Mouse (Mus musculus) mouse embryonic stem cell (cell line): ENCODE measurements around the gene Baz2b.

Source experiments
- in situ Hi-C, 2 experiments: fragments of 300-500 bp; cut with MboI; formaldehyde crosslinking; loops; 1 replicate in 1 of 2; 3 replicates in 1 of 2; pipeline ENCODE4 v1.14.3; 2019 to 2020; ENCODE audit warnings: low sequenced_read_pairs in 2 of 2, low pct_unique_long_range_greater_than_20kb in 1 of 2, mixed read lengths in 1 of 2; ENCODE audit not compliant: unreplicated experiment in 1 of 2

The Baz2b gene

DNA sequence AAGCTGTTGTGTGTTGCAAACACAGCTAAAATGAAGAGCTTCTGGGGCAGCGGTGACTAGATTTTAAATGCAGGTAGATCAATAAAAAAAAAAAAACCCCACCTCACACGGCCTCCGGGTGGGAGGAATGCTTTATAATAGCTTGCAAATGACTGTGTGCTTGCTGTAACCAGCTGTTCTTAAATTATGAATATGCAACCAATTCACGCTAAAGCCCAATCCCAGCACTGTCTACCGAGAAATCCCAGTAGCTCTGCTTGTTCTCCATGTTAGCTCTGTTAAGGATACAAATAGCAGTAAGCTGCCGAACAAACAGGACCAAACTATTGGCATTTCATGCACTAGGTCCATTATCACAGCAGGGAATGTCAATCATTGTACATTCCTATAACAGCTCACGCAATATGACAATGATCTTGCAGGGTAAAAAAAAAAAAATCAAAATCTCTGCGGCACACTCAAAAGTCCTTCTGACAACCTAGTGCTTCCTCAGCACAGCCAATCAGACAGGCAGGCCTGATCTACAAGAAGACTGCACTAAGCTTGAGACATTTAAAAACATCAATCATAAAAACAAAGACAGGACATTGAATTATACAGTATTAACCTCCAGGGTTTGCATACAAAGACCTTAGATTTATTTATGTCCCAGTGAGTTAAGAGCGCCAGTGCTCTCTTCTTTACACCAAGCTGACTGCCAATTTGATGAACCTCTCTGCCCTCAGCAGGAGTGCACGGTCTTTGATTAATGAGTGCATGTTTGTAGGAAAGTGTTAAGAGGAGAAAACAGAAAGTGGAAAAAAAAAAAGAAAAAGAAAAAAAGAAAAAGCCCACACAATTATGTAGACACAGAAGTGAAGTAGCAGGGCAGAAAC lies 90.7 kb downstream of the Baz2b start:
- in situ Hi-C loops = no loop called here

DNA sequence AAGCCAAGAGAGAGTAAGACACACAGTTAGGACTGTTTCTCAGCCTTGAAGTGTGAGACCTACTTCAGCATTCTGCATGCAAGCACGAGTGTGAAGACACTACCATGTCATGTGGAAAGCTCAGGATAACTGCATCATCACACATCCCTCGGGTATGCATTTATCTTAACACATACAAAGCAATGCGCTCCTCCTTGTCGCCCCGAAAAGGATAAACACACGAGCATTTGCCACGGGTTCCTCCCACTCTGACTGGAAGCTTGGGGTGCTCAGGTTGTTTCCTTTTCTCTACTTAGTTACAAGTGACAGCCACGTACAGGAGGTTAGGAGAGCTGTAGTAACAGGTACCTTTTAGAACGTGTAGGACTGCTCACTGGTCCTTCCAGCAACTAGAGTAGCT lies 91.8 kb downstream of the Baz2b start:
- in situ Hi-C loops = no loop called here

DNA sequence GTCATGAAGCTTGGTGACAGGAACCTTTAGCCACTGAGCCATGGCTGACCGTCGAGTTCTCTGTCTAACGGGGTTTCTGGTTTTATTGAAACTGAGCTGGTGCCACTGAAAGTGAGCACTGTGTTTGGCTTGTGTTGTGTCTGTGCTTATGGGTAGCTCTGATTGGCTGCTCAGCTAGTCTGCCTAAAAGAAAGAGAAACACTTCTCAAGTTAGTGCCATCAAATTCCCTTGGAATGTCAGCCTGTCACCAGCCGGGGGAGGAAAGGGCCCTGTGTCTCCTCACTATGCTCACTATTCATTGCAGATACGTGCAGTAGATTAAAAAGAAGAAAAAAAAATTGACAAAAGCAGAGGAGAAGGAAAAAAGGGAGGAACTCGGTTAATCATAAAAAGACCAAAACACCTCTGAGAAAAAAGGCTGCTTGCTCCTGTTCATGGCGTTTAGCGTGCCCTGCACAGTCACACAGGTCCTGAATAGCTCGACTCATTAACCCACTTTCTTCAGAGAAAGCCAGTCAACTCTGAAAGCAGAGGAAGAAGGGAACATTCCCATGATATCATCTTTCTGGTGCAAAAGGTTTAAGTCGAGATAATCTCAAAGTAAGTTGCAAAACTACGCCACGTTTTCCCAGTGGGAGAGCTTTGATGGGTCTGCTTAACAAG lies 93.6 kb downstream of the Baz2b start:
- in situ Hi-C loops = no loop called here

DNA sequence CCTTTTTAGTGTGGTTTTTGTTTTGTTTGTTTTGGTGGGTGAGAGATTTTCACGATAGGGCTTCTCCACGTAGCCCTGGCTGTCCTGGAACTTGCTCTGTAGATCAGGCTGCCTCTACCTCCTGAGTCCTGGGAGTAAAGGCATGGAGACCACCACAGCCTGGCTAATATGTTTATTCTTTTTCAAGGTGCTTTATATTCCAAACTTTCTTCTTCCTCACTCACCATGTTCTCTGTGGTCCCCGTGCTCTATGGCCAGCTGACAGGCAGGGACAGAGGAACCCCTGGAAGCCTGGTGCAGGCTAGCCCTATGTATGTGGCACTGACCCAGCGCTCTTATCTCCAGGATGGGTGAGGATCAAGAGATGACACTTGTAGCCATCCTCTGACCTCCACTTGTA lies 94.7 kb downstream of the Baz2b start:
- in situ Hi-C loops = no loop called here

DNA sequence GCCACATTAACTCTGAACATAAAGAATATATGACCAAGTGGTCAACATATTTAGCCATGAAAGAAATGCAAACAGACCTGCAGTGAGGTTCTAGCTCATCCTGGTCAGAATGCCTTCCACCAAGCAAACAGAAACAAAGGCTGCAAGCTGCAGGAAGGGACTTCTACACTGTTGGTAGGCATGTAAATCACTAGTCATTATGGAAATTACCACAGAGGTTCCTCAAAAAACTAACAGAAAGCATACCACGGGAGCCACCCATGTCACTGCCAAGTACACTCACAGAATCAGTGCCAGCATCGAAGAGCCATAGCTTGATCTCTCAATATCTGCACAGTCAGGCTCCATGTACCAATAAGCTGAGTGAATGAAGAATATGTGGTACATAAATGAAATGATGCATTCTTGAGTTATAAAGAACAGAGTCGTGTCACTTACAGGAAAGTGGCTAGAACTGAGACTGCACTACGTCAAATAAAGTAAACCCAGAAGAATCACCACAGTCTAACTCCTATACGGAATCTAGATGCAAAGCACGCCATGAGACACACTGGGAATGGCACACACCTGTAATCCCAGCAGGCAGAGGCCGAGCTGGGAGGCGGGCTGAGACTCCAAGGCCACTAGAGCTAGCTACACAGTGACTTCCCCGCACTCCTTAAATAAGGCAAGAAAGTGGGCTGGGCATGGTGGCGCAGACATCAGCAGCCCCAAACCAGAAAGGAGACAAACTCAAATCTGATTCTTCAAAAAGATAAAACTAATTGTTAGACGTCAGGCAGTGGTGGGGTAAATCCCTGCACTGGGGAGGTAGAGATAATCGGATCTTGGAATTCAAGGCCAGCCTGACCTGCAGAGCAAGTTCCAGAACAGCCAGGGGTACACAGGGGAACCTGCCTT lies 95.7 kb downstream of the Baz2b start:
- in situ Hi-C loops = no loop called here

DNA sequence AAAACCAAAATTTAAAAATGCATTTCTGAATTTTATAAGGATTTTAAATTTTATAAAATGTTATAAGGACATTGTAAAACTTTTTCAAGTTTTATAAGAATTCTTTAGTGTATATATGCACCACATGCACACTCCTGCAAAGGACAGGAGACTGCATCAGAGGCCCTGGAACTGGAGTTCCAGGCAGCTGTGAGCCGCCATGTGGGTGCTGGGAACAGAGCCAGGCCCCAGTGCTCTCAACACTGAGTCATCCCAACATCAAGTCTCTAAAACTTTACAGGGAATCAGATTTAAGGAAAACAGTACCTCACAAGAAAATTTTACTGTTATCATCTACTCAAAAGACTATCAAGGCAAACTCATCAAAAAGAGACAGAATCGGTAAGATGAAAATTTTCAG lies 97.5 kb downstream of the Baz2b start:
- in situ Hi-C loops = no loop called here

DNA sequence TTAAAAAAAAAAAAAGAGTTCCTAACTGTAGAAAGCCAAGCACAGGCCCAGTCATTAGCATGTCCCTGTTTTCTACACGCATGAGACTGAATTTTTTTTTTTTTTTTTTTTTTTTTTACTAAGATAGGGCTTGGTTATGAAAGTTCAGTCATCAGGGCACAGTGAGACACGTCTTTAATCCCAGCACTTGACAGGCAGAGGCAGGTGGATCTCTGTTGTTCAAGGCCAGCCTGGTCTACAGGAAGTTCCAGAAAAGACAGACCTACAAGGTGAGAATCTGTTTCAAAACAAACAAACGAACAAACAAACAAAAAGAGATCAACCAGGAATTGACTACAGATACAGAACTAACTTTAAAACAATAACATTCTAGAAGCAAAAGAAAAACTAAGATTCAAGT lies 100.6 kb downstream of the Baz2b start:
- in situ Hi-C loops = no loop called here

DNA sequence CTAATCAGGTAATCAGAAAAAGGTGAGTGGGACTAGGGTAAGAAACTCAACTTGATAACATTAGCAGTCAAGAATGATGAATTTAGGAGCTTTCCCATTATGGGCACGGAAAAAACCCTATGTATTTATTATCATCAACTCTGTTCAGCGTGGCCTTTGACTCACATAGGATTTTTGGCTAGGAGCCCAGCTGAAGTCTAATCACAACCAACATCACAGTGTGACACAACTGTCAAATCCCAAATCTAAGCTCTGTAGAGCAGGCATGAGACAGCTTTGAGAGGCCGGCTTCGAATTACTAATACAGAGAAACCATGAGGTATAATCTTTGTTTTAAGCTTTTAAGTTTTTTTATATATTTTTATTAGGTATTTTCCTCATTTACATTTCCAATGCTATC lies 113.0 kb downstream of the Baz2b start:
- in situ Hi-C loops = no loop called here

DNA sequence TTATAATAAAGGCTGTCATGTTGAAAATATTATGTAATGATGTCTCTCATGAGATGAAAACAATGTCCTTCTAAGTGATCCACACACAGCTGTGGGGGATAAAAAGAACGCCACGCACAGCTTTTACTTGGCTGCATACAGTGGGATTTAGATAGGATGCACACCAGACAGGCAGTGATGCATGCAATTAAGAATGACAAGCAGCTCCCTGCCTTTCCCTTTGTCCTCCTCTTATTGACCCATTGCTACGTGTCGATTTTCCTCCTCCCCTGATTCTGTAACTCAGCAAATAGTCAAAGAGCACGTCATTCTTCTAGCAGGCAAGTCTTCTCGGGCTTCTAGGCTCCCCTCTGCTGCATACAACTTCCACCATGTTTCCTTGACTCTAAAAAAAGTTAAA lies 119.4 kb downstream of the Baz2b start:
- in situ Hi-C loops = no loop called here

DNA sequence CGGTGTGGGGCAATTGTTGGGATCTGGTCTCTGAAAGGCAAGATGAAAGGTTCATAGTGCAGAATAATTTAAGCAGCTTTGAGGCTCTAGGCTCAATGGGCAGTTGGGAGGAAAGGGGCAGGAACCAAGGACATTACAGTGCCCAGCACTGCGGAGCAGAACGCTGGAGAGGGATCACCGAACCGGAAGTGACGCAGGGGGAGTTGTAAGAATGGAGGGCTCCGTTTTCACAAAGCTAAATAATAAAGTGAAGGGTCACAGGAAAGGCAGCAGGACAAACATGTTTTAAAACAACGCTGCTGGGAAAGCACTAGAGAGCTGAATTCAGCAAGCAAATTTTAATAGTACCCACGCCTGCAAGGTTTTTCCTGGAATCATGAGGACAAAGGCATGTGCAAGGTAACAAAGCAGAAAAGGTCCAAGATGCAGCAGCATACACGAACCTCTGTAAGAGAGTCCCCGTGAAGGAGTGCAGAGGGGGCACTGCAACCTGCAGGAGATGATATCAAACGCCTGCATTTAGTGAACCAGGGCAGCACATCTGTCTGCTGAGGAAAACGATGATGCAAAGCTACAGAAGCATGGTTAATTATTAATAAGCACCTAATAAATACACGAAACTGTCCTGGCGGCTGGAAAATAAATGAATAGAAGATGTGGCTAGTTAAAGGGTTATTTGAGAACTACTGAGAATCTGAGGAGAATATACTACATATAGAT lies 120.0 kb downstream of the Baz2b start:
- in situ Hi-C loops = no loop called here

DNA sequence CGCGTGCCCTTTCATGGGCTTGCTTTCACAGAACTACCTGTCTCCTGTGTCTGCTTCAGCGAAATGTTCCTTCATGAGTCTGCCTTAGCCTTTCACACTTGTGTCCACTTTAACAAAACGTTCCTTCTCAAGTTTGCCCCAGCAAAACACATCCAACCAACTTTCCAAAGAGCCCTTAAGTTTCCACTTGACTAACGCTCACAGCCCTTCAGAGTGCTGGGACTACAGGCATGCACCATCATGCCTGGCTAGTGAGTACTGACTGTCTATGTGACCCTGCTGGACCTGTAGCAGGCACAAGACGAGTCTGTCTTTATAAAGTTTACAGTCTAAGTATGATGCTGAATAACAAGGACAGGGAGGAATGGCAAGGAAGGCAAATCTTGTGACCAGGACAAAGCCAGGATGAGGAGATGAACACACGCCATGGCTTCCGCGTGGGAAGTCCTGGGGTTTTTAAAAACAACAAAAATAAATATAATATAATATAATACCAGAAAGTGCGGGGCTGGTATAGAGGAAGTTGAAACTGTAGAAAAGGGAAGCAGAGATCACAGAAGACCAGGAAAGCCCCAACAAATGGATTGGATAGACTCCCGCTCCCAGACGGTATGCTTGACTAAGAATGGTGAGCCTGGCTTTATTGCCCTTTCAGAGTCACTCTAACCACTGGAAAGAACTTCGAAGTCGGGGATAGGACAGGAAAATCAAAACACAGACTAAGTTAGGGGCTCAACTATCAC lies 120.7 kb downstream of the Baz2b start:
- in situ Hi-C loops = no loop called here

DNA sequence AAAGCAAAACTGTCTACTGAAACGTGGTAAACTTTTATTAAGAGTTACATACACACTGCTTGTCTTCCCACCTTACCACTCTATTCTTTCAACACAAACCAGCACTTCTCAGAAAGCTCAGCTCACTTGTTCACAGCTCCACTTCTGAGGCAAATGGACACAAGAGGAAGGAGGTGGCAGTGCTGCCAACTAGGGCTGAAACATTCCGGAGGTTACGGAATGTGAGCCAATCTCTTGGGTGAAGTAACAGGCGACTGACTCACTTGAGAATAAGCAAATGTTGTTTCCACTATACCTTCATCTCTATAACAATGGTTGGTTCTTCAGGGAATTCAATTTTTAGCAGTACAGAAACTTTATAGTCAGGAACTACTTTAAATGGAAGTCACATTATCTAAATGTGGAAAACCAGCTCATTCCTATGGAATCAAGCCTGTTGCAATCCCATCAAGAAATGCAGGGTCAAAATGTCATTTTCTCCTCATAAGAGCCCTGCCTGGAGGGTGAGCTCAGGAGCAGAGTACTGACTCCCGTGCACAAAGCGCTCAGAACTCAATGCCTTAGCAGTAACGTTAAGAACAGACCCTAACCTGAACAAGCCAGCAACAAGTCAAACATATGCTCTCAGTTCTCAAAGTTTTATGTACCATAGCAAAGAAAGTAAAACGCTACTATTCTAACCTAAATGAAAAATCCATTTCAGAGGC lies 123.3 kb downstream of the Baz2b start:
- in situ Hi-C loops = no loop called here

DNA sequence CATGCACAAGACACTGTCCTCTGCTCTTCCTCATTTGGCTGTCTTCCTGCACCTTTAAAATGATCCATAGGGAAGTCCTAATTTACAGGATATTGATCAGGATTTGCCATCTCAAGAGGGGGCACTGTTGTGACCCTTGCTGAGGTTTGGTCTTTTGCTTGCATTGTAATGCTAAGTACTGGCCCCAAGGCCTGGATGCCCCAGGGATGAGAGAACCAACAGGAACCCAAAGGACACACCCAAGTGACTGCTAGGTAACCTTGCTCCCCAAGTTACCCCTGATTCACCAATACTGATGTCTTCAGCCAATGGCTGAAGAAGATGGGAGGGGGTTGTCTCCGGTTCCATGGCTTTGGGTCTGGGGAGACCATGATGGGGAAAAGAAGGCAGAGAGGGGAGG lies 124.8 kb downstream of the Baz2b start:
- in situ Hi-C loops = no loop called here

DNA sequence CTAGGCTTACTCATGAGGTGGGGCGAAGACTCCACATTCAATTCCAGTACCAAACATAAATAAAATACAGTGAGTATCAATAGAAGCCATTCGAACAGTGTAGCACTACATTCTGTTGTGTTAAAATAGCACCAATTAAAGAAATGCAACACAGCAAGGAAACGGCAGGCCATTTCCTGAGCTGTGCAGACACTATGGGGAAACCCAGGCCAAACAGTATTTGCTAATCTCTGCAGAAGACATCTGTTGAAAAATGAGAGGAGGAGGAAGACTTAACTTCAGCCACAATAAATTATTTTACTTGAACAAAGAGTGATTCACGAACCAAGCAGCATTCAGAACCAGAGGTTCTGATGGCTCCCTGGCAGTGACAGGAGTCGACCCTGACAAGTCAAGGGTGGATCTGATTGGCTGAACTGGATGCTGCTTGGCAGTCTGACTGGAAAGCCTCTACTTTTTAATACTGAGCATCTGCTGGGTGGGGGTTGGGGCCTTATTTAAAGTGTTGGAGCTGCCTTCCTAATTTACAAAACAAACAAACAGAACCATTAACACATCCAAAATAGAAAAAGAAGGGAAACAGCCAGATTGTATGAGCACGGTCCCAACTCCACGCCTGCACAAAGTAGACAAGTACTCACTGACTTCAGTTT lies 126.5 kb downstream of the Baz2b start:
- in situ Hi-C loops = no loop called here

DNA sequence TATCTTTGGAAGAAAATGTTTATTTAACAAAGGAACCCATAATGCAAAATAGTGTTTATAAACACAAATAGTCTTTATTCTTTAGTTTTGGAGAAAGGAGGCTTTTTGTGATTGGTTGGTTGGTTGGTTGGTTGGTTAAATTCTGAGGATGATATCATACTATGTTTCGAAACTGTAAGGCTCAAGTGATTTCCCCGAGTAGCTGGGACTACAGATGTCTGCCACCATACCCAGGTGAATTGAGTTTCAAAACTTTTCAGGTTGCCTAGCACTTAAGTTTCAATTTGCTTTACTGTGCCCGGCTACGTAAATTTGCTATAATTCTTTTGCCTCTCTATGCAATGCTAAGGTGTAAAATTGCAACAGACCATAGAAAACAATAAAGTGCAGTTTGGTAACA lies 127.4 kb downstream of the Baz2b start:
- in situ Hi-C loops = no loop called here

DNA sequence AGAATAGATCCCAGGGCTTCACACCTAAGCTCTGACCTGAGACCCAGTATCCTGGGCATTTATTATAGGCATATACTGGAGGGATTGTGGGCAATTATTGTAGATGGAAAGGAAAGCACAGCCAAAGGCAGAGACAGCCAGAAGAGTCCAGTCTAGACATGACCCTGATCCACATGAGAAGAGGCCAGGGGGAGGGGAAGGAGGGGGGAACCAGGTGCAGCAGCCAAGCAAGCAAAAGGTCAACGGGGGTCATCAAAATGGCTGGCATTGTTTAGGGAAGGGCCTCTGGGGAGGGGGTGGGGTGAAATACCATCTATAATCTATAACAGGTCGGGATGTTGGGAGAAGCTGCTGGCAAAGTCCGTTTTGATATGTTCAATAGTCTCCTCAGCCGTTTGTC lies 128.8 kb downstream of the Baz2b start:
- in situ Hi-C loops = no loop called here

DNA sequence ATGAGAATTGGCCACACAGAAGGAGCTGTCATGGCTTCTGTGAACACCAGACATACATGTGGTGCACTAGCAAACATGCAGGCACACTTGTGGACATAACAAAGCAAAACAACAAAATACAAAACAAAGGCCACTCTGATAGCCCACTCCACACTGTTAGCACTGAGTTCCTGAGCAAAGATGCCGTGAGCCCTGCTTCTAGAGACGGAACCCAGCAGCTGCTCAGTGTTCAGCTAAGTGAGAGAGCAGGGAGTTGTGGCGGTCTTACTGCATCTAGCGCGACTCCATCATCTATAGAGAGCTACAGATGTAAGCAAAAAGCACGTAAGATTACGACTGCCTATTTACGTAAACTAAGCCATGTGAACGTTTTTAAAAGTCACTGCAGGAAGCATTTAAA lies 132.0 kb downstream of the Baz2b start:
- in situ Hi-C loops = no loop called here
